Mouse (Mus musculus): Measurements from ENCODE around the gene Map3k13. TPM values are rescaled to one million over a fixed set of nuclear protein-coding genes. Genes with fewer than 3 reads are reported as not detected.
A peak's percentile ranks its signal among the peaks of the same experiment; 100 is the strongest.

Map3k13 gene
- total and polyA plus RNA-seq, 3 experiments: 0.23 to 0.82 TPM; not detected in 1

GRCm38 (mm10) chr16:21831764-21832163 is 37.6 kb downstream of the Map3k13 start:
- Histone ChIP-seq H3K27ac (ENCODE audit: control insufficient read depth, low read depth, low read length) (no peak overlapping the region), H3K27me3 (ENCODE audit: control insufficient read depth in 1 of 2, insufficient read depth in 2 of 2, low read length in 2 of 2) (no peaks in the 10 kb centered on the region), H3K4me1 (ENCODE audit: control insufficient read depth in 1 of 2, insufficient read depth in 2 of 2, low read length in 2 of 2) (peaks cover 0 to 8% of the 10 kb centered on the region in 2 experiments; a peak in 1 of 4 replicates), H3K9ac (ENCODE audit: control insufficient read depth, low read depth, low read length, poor library complexity, severe bottlenecking) (no peak overlapping the region), H3K4me3 (ENCODE audit: control insufficient read depth in 1 of 2, insufficient read depth in 1 of 2, low read depth in 2 of 2, low read length in 2 of 2) (no peak overlapping the region), H3K9me3 (replicated peaks; ENCODE audit: insufficient read depth, low read length) (no peaks in the 10 kb centered on the region), H3K36me3 (ENCODE audit: control insufficient read depth in 1 of 2, insufficient read depth in 2 of 2, low read length in 2 of 2) (0 out of 4 replicates have a peak, but pooled peaks cover 0 to 4% of the 10 kb centered on the region in 2 experiments), H3K79me2 (ENCODE audit: control insufficient read depth, insufficient read depth, low read length, poor library complexity) (no peaks in the 10 kb centered on the region)
- no peak for DNase-seq (ENCODE audit: low read depth, low spot score)
- TF ChIP-seq POLR2A (IDR thresholded peaks at IDR 0.05; ENCODE audit: control insufficient read depth in 1 of 2, insufficient read depth in 1 of 2, low read depth in 1 of 2, low read length in 2 of 2, poor library complexity in 1 of 2): no peak
- no peak for TF ChIP-seq GATA1 (IDR thresholded peaks at IDR 0.05; ENCODE audit: low read depth, low read length)
- TF ChIP-seq JUND (IDR thresholded peaks at IDR 0.05; ENCODE audit: low read depth, low read length): no peak
- no peak for TF ChIP-seq POLR2AphosphoS5 (IDR thresholded peaks at IDR 0.05; ENCODE audit: borderline replicate concordance, low read depth, low read length)
- no peak for TF ChIP-seq ZMIZ1 (IDR thresholded peaks at IDR 0.05; ENCODE audit: low read depth, low read length)
- no peak for TF ChIP-seq ETS1 (IDR thresholded peaks at IDR 0.05; ENCODE audit: low read depth, low read length)

GRCm38 (mm10) chr16:21833469-21833868 is 39.3 kb downstream of the Map3k13 start:
- TF ChIP-seq CTCF (IDR thresholded peaks at IDR 0.05 in 2 of 3, conservative IDR thresholded peaks at IDR 0.05 in 1 of 3; ENCODE audit: control insufficient read depth in 1 of 3, insufficient read depth in 1 of 3, low read depth in 2 of 3, low read length in 3 of 3, poor library complexity in 1 of 3, severe bottlenecking in 1 of 3) (peak in 2 of 3 experiments; percentile 3 to 37; a peak in 2 of 6 replicates), ZC3H11A (IDR thresholded peaks at IDR 0.05; ENCODE audit: low read depth, low read length) (0 out of 2 replicates have a peak, but pooled peaks have one; percentile 3), ETS1 (IDR thresholded peaks at IDR 0.05; ENCODE audit: low read depth, low read length) (no peak), SMC3 (IDR thresholded peaks at IDR 0.05; ENCODE audit: low read depth, low read length) (peak; percentile 40), RAD21 (IDR thresholded peaks at IDR 0.05; ENCODE audit: low read depth, low read length) (peak; percentile 28), TAL1 (IDR thresholded peaks at IDR 0.05; ENCODE audit: low read length) (no peak)
- no peaks in the 10 kb centered on the region for H3K79me2 ChIP-seq (ENCODE audit: control insufficient read depth, insufficient read depth, low read length, poor library complexity)

GRCm38 (mm10) chr16:21833970-21834369 is 39.8 kb downstream of the Map3k13 start:
- no peak overlapping the region for H3K9ac ChIP-seq (ENCODE audit: control insufficient read depth, low read depth, low read length, poor library complexity, severe bottlenecking)
- H3K27me3 ChIP-seq (ENCODE audit: control insufficient read depth in 1 of 2, insufficient read depth in 2 of 2, low read length in 2 of 2): no peaks in the 10 kb centered on the region
- no peak for DNase-seq (ENCODE audit: low read depth, low spot score)
- H3K4me1 ChIP-seq (ENCODE audit: control insufficient read depth in 1 of 2, insufficient read depth in 2 of 2, low read length in 2 of 2): peaks cover 0 to 3% of the 10 kb centered on the region in 2 experiments; a peak in 1 of 4 replicates
- H3K27ac ChIP-seq (ENCODE audit: control insufficient read depth, low read depth, low read length): no peak overlapping the region
- H3K9me3 ChIP-seq (replicated peaks; ENCODE audit: insufficient read depth, low read length): no peaks in the 10 kb centered on the region
- TF ChIP-seq ZMIZ1 (IDR thresholded peaks at IDR 0.05; ENCODE audit: low read depth, low read length) (no peak), MAFK (IDR thresholded peaks at IDR 0.05; ENCODE audit: borderline replicate concordance, low read depth, low read length) (no peak), CTCF (IDR thresholded peaks at IDR 0.05 in 2 of 3, conservative IDR thresholded peaks at IDR 0.05 in 1 of 3; ENCODE audit: control insufficient read depth in 1 of 3, insufficient read depth in 1 of 3, low read depth in 2 of 3, low read length in 3 of 3, poor library complexity in 1 of 3, severe bottlenecking in 1 of 3) (no peak), SIN3A (IDR thresholded peaks at IDR 0.05; ENCODE audit: low read length) (no peak), TCF12 (IDR thresholded peaks at IDR 0.05; ENCODE audit: low read depth, low read length) (no peak), HCFC1 (IDR thresholded peaks at IDR 0.05; ENCODE audit: low read depth, low read length) (no peak), CHD1 (IDR thresholded peaks at IDR 0.05; ENCODE audit: low read depth, low read length) (no peak), MAX (IDR thresholded peaks at IDR 0.05; ENCODE audit: low read length) (no peak), MXI1 (IDR thresholded peaks at IDR 0.05; ENCODE audit: low read depth, low read length) (no peak), ZNF384 (IDR thresholded peaks at IDR 0.05; ENCODE audit: low read depth, low read length) (no peak), USF2 (IDR thresholded peaks at IDR 0.05; ENCODE audit: borderline replicate concordance in 1 of 2, insufficient read depth in 1 of 2, low read depth in 1 of 2, low read length in 2 of 2) (no peak), SMC3 (IDR thresholded peaks at IDR 0.05; ENCODE audit: low read depth, low read length) (no peak)
- H3K79me2 ChIP-seq (ENCODE audit: control insufficient read depth, insufficient read depth, low read length, poor library complexity): no peaks in the 10 kb centered on the region
- 0 out of 4 replicates have a peak, but pooled peaks cover 0 to 3% of the 10 kb centered on the region in 2 experiments for H3K36me3 ChIP-seq (ENCODE audit: control insufficient read depth in 1 of 2, insufficient read depth in 2 of 2, low read length in 2 of 2)
- H3K4me3 ChIP-seq (ENCODE audit: control insufficient read depth in 1 of 2, insufficient read depth in 1 of 2, low read depth in 2 of 2, low read length in 2 of 2): no peak overlapping the region

More at GRCm38 (mm10) chr16:21833469-21833868, 39.3 kb downstream of the Map3k13 start:
- Histone ChIP-seq H3K4me1 (ENCODE audit: control insufficient read depth in 1 of 2, insufficient read depth in 2 of 2, low read length in 2 of 2) (peaks cover 0 to 3% of the 10 kb centered on the region in 2 experiments; a peak in 1 of 4 replicates), H3K36me3 (ENCODE audit: control insufficient read depth in 1 of 2, insufficient read depth in 2 of 2, low read length in 2 of 2) (0 out of 4 replicates have a peak, but pooled peaks cover 0 to 4% of the 10 kb centered on the region in 2 experiments), H3K4me3 (ENCODE audit: control insufficient read depth in 1 of 2, insufficient read depth in 1 of 2, low read depth in 2 of 2, low read length in 2 of 2) (no peak overlapping the region), H3K9ac (ENCODE audit: control insufficient read depth, low read depth, low read length, poor library complexity, severe bottlenecking) (no peak overlapping the region), H3K27me3 (ENCODE audit: control insufficient read depth in 1 of 2, insufficient read depth in 2 of 2, low read length in 2 of 2) (no peaks in the 10 kb centered on the region), H3K9me3 (replicated peaks; ENCODE audit: insufficient read depth, low read length) (no peaks in the 10 kb centered on the region), H3K27ac (ENCODE audit: control insufficient read depth, low read depth, low read length) (no peak overlapping the region)
- DNase-seq (ENCODE audit: low read depth, low spot score): no peak

All from MEL (cell line).